Mouse (Mus musculus) lung, postnatal 4 days (tissue): ENCODE measurements around the gene Tmcc3.

Experiments
- DNase-seq, 2 experiments: peaks; one replicate each; pipeline ENCODE4 v3.0.0; 2021

Tmcc3 gene

DNA sequence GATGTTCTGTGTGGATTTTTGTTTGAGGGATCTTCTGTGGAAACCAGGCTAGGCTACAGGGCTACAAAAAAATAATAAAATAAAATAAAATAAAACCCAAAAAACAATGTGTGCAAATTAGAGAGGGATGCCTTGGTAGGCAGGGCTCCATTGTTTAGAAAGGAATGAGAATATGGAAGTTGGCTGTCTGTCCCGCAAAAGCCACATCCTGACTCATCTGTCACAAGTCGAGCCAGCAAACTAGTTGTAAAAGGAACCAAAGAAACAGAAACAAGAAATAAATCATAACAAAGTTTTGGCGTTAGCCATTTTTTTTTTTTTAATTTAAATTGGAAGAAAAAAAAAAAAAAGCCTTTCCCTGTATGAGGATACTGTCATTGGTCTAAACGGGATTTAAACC, 105.9 kb downstream of the Tmcc3 start:
- no peak for DNase-seq

GRCm38 (mm10) chr10:94426000-94426920, 114.5 kb downstream of the Tmcc3 start:
- DNase-seq = peak; percentile 90 to 94

DNA sequence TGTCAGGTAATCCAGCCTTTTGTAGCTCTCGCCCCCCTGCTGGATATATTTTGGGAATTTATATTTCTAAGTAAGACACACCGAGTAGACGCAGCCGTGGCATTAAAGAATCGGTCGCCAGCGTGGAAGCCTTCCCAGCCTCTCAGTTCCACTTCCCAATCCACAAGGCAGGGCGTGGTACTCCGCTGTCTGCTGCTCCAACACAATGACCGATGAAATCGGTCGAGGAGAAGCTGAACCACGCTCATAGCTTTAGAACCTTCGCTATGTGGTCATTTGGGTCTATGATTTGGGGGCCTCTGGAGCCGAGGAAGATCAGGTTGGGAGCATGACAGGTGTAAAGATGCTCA, 115.1 kb downstream of the Tmcc3 start:
- DNase-seq = no peak

DNA sequence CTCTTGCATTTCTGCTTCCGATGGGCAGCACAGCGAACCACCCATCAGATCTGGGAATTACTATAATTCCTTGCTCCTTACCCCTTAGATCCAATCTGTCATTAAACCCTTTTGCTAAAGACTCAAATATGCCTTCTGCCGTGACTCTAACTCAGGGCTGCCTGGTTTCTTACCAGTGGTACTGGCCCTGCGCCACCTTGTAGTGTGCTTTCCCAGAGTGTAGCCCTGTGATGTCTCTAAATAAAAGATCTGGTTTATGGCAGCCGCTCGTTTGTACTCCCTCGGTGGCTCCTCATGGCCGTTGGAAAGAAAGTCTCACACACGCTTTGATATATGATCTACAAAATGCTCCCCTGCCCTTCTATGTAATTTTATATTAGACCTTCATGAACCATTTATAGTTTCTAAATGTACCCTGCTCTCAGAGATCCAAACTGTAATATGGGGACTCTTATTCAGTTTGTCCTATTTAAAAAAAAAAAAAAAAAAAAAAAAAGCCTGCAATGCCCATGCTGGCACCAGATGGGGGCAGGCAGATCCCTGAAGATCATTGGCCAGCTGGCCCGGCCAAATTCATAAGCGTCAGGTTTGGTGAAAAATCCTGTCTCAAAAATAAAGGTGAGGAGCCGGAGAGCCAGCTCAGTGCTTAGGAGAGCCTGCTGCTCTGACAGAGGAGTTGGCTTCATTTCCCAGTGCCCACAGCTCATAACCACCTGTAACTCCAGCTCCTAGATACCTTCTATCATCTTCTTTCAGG, 116.6 kb downstream of the Tmcc3 start:
- DNase-seq = peak in 1 of 2 experiments; percentile 37

DNA sequence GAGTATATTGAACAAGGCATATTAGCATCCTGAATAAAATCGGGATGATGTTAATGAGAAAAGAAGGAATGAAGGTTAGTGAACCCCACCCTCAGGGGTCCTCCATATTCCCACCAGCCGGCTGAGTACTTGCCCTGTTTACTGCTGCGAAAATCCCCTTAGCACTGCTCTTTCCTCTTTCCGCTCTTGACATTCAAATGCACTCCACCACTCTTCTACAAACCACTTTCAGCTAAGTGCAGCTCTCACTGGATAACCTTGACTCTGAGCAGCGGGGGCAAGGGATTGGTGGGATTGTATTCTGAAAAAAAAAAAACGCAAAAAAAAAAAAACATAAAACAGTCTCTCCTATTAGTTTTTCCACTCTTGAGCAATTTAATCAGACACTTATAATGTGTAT, 118.8 kb downstream of the Tmcc3 start:
- no peak for DNase-seq

GRCm38 (mm10) chr10:94432933-94433332, 121.2 kb downstream of the Tmcc3 start:
- DNase-seq = peak in 1 of 2 experiments; percentile 68

GRCm38 (mm10) chr10:94433901-94434300, 122.2 kb downstream of the Tmcc3 start:
- no peak for DNase-seq

DNA sequence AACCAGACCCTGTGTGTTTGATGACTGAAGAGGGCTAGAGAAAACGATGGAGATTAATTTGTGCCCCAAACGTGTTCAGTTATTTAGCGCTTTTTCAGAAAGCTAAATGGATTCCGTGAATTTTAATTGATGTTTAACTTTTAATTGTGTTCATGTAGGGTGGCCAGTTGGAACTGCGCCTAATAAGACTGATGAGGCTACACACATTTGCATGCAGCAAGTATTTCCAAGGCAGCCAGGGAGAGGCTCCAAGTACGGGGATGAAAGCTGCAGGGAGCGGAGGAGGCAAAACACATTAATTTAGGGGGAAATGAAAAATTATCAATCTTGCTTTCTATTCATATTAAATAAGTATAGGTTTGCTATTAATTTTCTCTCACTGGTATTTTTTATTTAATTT, 131.0 kb downstream of the Tmcc3 start:
- DNase-seq = no peak

DNA sequence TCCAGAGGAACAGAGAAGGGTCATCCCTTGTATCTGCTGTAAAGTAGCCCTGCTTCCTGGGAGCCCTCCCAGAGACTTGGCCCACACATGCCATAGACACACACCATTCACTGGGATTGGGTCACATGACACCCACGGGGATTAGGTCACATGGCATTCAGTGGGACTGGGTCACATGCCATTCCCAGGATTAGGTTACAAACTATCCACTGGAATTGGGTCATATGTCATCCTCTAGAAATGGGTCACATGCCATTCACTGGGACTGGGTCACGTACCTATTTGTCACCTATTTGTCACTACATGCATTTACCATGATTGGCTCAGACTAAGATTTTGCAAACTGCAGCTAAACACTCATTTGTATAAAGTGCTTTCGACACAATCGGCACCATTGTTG, 131.7 kb downstream of the Tmcc3 start:
- DNase-seq = no peak

DNA sequence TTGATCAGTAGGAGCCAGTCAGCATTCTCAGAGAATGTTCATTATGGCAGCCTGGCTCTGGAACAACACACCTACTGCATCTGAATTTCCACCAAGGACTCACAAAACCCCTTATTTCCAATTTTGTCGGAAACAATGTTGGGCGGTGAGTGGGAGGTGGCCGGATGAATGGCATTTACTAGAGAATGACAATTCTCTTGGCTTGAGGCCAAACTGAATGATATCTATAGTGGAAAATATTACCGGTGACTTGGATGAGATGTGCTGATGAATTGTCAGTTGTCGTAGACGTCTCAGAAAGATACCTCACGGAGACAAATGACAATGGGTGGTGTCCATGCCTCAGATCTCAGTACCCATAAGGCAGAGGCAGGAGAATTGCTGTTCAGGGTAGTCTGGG, 133.4 kb downstream of the Tmcc3 start:
- DNase-seq = no peak

GRCm38 (mm10) chr10:94446379-94447008, 134.7 kb downstream of the Tmcc3 start:
- DNase-seq = no peak

- DNase-seq = peak in 1 of 2 experiments; percentile 45
Observed at GRCm38 (mm10) chr10:94449676-94450075, 137.9 kb downstream of the Tmcc3 start.

DNA sequence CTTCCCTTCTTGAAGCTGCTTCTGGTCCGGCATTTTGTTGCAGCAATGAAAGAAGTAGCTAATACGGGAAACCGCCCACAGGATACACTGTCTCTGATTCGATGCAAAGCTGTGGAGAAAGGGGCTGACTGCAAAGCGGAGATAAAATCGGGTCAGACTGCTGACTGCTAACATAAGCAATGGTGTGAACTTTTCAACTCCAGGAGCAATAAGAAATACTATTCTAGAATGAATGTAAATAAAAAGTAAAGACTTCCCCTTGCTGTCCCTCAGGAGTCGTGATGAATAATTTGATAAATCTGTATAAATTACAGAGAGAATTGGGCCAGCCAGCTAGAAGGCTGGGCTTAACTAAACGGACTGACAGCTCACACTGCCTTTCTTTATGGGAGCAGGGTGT, 139.0 kb downstream of the Tmcc3 start:
- no peak for DNase-seq

GRCm38 (mm10) chr10:94457454-94457853, 145.7 kb downstream of the Tmcc3 start:
- no peak for DNase-seq

DNA sequence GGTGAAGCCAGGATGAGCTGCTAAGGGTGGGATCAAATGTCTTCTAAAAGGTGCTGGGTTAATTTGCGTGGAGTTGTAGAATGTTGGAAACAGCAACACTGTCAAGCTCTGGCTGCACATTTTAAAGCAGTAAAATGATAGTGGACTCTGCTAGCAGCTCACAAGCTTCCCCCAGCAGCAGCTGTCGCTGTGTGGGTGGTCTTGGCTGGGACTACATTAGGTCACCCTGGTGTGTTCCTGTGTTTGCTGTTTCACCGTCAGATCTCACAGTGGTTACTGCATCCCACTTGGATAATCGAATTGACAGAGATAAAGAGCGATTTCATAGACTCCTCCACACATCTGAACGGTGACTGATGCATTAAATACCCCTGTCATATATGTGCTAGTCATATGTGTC, 146.9 kb downstream of the Tmcc3 start:
- peak; percentile 43 to 46 for DNase-seq

DNA sequence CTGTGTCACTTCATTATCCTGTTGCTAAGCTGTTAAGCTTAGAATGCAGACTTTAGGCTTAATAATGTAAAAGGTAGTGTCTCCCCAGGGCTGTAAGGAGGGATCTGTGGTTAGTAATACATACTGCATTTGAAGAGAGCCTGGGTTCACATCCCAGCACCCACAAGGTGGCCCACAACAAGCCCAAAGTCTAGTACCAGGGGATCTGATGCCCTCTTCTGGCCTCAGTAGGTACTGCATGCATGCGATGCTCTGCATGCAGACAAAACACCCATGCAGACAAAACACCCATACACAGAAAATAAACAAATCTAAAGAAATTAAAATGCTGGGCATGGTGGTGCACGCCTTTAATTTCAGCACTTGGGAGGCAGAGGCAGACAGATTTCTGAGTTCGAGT, 149.6 kb downstream of the Tmcc3 start:
- no peak for DNase-seq

- DNase-seq = no peak
Observed at GRCm38 (mm10) chr10:94461871-94462270, 150.1 kb downstream of the Tmcc3 start.

DNA sequence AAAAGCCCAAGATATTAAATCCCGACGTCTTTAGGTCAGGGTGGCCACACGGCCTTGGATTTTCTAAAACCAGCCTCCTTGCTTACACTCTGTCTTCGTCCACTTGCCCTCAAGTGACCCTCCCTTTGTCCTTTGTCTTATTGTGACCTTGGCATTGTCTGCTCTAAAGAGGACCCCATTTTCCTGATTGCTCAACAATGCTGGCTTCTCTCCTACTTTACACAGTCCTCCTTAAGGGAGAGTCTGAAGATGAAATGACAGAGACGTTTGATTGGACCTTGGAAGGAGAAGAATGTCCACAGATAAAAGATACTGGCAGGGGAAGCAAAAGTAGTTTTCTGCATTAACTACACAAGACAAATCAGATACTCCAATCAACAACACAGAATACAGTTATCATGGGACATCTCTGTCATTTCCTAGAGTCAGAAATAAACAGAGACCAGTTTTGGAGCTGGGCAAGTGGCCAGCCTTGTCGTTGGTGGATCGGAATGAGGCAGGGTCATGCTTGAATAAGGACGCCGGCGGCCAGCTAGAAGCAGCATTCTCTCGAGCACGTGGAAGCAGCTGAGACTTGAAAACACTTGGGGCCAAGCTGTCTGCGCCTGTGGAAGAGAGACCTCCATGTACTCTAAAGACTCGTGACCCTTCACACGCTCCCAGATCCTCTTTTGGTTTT, 150.8 kb downstream of the Tmcc3 start:
- DNase-seq = peak; percentile 91 to 95

- DNase-seq = no peak
Observed at GRCm38 (mm10) chr10:94463410-94463809, 151.7 kb downstream of the Tmcc3 start.

DNA sequence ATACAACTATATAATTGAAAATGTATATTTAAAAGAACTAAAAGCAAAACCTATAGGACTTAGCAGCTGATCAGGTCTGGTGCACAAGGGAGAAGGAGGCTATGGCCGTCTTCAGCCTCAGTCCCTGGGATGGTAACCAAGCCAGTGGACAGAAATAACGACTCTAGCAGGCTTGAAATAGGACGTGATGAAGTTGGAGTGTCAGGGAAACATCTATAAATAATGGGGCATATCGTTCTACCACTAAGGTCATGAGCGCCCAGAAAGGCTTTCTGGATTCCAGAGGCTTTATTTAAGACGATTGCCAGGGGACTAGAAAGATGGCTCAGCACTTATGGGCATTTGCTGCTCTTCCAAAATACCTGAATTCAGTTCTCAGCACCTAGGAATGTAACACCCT, 153.9 kb downstream of the Tmcc3 start:
- no peak for DNase-seq

GRCm38 (mm10) chr10:94466313-94466712, 154.6 kb downstream of the Tmcc3 start:
- peak; percentile 45 to 63 for DNase-seq

- no peak for DNase-seq
Observed at GRCm38 (mm10) chr10:94471487-94471886, 159.7 kb downstream of the Tmcc3 start.

- no peak for DNase-seq
Observed at GRCm38 (mm10) chr10:94473501-94473900, 161.8 kb downstream of the Tmcc3 start.
